Mouse (Mus musculus) thymus, postnatal 4 days (tissue): ENCODE measurements at regions not wholly inside any gene's neighbourhood (a gene's known extent, or its start where the extent isn't known, plus 50 kb on each side); places are given as distances from the start of the nearest gene placed in this dataset.

Source experiments
- DNase-seq: peaks from one replicate; pipeline ENCODE4 v3.0.0; 2021

- DNase-seq = no peak
Measured at GRCm38 (mm10) chr3:131698070-131698750, 133.6 kb downstream of the Papss1 start.

GRCm38 (mm10) chr3:131703134-131703533, 138.6 kb downstream of the Papss1 start:
- no peak for DNase-seq

GRCm38 (mm10) chr3:131713532-131713931, 149.0 kb downstream of the Papss1 start:
- DNase-seq = no peak

GRCm38 (mm10) chr3:131718761-131719160, 154.2 kb downstream of the Papss1 start:
- DNase-seq = no peak

GRCm38 (mm10) chr3:131728618-131729017, 164.1 kb downstream of the Papss1 start:
- DNase-seq = no peak

- DNase-seq = no peak
Measured at GRCm38 (mm10) chr3:131734226-131734625, 169.7 kb downstream of the Papss1 start.

- no peak for DNase-seq
Measured at GRCm38 (mm10) chr3:131737461-131737860, 172.9 kb downstream of the Papss1 start.

GRCm38 (mm10) chr3:131737953-131738598, 173.5 kb downstream of the Papss1 start:
- no peak for DNase-seq

- DNase-seq = no peak
Measured at GRCm38 (mm10) chr3:131755537-131755936, 191.0 kb downstream of the Papss1 start.

- DNase-seq = no peak
Measured at GRCm38 (mm10) chr3:131756126-131756525, 191.6 kb downstream of the Papss1 start.

GRCm38 (mm10) chr3:131769976-131770375, 205.4 kb downstream of the Papss1 start:
- no peak for DNase-seq

- DNase-seq = no peak
Measured at GRCm38 (mm10) chr3:131770486-131770885, 205.9 kb downstream of the Papss1 start.

- no peak for DNase-seq
Measured at GRCm38 (mm10) chr3:131771863-131772546, 207.4 kb downstream of the Papss1 start.

GRCm38 (mm10) chr3:131772593-131772992, 208.0 kb downstream of the Papss1 start:
- DNase-seq = no peak

GRCm38 (mm10) chr3:131775431-131775830, 210.9 kb downstream of the Papss1 start:
- no peak for DNase-seq

- no peak for DNase-seq
Measured at GRCm38 (mm10) chr3:131776650-131777049, 212.1 kb downstream of the Papss1 start.

- no peak for DNase-seq
Measured at GRCm38 (mm10) chr3:131779803-131780202, 215.2 kb downstream of the Papss1 start.

GRCm38 (mm10) chr3:131785524-131785923, 221.0 kb downstream of the Papss1 start:
- DNase-seq = no peak

GRCm38 (mm10) chr3:131788321-131788720, 223.8 kb downstream of the Papss1 start:
- DNase-seq = no peak

GRCm38 (mm10) chr3:131789177-131789576, 224.6 kb downstream of the Papss1 start:
- no peak for DNase-seq

- no peak for DNase-seq
Measured at GRCm38 (mm10) chr3:131794056-131794455, 229.5 kb downstream of the Papss1 start.

- no peak for DNase-seq
Measured at GRCm38 (mm10) chr3:131795108-131796005, 230.8 kb downstream of the Papss1 start.

- no peak for DNase-seq
Measured at GRCm38 (mm10) chr3:131799774-131800173, 235.2 kb downstream of the Papss1 start.
